Mouse (Mus musculus) embryonic facial prominence, embryonic 12.5 days (tissue): Measurements from ENCODE around the gene Taf1a. TPM values are rescaled to one million over a fixed set of nuclear protein-coding genes. Genes with fewer than 3 reads are reported as not detected.
"Not testable (repeated sequence)": the region's sequence is repeated elsewhere in the genome, so short reads cannot be mapped to it uniquely, and the experiment has no call there.

Experiments
- ATAC-seq: fragments of 200-750 bp; cut with Nextera tagmentation; 2 replicates; pipeline ENCODE4 v1.8.0; 2017; ENCODE audit not compliant: insufficient number of reproducible peaks, insufficient read depth, low FRiP score, low TSS enrichment
- H3K27ac ChIP-seq: fragments of 300-500 bp; sonication (generic); 2 replicates; pipeline ENCODE4 v1.5.1; 2016; ENCODE audit warnings: mild to moderate bottlenecking
- H3K27me3 ChIP-seq: fragments of 300-500 bp; sonication (generic); 2 replicates; pipeline ENCODE4 v1.6.1; 2016; ENCODE audit warnings: mild to moderate bottlenecking, moderate library complexity
- H3K36me3 ChIP-seq: fragments of 300-500 bp; sonication (generic); 2 replicates; pipeline ENCODE4 v1.6.1; 2016; ENCODE audit warnings: mild to moderate bottlenecking
- H3K4me1 ChIP-seq: fragments of 300-500 bp; sonication (generic); 2 replicates; pipeline ENCODE4 v1.6.1; 2016
- H3K4me2 ChIP-seq: fragments of 300-500 bp; sonication (generic); replicated peaks from 2 replicates; pipeline ENCODE4 v1.6.1; 2016; ENCODE audit warnings: mild to moderate bottlenecking, moderate library complexity
- H3K4me3 ChIP-seq: fragments of 300-500 bp; sonication (generic); 2 replicates; pipeline ENCODE4 v1.5.1; 2016; ENCODE audit warnings: mild to moderate bottlenecking
- H3K9ac ChIP-seq: fragments of 300-500 bp; sonication (generic); 2 replicates; pipeline ENCODE4 v1.6.1; 2016; ENCODE audit warnings: mild to moderate bottlenecking, moderate library complexity
- H3K9me3 ChIP-seq: fragments of 300-500 bp; sonication (generic); 2 replicates; pipeline ENCODE4 v1.6.1; 2016; ENCODE audit warnings: mild to moderate bottlenecking, moderate library complexity
- WGBS: fragments of 180-500 bp; shearing (Covaris S2); methylation state at CpG from one replicate; pipeline ENCODE4 v1.1.7; 2016; 5-methylcytosine and 5-hydroxymethylcytosine counted together
- polyA plus RNA-seq: library from polyadenylated mRNA; unstranded; fragments of >200 nt; fragmentation: Nextera tagmentation; extraction: Ambion mirVana; gene quantifications from 2 replicates; pipeline ENCODE4 v1.2.1, GENCODE M21; 2016

The Taf1a gene
- 24.6 and 25.1 TPM in 2 replicates for polyA plus RNA-seq

DNA sequence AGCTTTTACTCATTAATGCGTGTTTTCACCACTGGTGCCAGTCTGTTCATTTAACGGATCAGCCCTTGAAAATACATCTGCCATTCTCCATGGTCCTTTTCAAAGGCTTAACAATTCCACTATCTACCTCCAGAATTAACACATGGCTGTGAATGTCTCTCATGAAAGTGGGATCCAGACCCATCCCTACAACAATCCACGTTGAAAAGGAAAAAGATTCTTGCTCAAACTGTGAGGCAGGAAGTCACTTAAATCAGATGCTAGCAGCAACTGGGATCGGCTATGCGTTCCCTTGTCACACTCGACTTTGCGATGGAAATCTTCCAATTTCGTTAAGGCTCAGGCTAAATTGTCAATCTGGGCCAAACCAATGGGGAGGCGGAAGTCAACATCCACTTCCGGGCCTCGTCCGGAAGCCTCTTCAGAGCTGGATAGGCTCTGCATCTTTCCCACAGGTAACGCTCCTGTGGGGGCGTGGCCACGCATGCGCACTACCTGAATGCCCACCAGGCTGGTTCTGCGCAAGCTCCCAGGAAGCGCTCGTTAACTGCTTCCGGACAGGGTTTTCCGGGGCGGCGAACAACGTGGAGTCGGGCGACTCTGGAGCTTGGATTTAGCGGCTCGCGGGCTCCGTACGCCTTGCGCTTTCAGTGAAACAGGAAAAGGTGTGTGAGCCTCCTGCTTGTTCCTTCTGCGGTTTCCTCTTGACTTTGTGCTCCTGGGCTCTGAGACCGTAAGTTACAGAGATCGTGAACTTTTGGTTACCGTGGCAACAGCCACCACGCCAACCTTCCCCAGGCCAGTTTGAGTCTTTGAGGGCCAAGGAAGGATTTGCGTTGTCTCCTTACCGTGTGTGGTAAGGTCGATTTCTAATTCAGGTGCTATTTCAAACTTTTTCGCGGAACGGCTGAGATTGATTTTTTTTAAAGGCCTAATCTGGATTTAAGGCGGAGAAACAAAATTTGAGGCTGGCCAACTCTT, at the start of gene Taf1a:
Gene Taf1a, plus strand, starts transcription at position 556 of the 981 bp plus-strand sequence.
- peak within 1 kb of the TSS; percentile 73 for H3K4me3 ChIP-seq
- H3K9ac ChIP-seq = peak within 1 kb of the TSS; percentile 60
- WGBS = 6% methylated on average over 44 of the region's 44 CpGs
- 0 out of 2 replicates have a peak, but pooled peaks cover 11% of the 10 kb centered on the region for H3K36me3 ChIP-seq
- H3K27ac ChIP-seq = peak within 1 kb of the TSS; percentile 57; the same call in 1 of the 2 replicates
- no peaks in the 10 kb centered on the region for H3K9me3 ChIP-seq
- peak within 1 kb of the TSS; percentile 83 for H3K4me2 ChIP-seq
- peaks cover 8% of the 10 kb centered on the region for H3K4me1 ChIP-seq
- peak; percentile 96 for ATAC-seq
- peaks cover 7% of the 10 kb centered on the region; the same call in 1 of the 2 replicates for H3K27me3 ChIP-seq

- H3K4me3 ChIP-seq, ATAC-seq, H3K9ac ChIP-seq, H3K9me3 ChIP-seq, H3K4me2 ChIP-seq, H3K27ac ChIP-seq, H3K27me3 ChIP-seq: not testable (repeated sequence)
- Histone ChIP-seq H3K36me3 (peaks cover 27% of the 10 kb centered on the region), H3K4me1 (peaks cover 13% of the 10 kb centered on the region)
- WGBS = 100% methylated on average over 1 of the region's 1 CpGs
Measured at GRCm38 (mm10) chr1:183342902-183343301, 45.9 kb upstream of the Taf1a start.

DNA sequence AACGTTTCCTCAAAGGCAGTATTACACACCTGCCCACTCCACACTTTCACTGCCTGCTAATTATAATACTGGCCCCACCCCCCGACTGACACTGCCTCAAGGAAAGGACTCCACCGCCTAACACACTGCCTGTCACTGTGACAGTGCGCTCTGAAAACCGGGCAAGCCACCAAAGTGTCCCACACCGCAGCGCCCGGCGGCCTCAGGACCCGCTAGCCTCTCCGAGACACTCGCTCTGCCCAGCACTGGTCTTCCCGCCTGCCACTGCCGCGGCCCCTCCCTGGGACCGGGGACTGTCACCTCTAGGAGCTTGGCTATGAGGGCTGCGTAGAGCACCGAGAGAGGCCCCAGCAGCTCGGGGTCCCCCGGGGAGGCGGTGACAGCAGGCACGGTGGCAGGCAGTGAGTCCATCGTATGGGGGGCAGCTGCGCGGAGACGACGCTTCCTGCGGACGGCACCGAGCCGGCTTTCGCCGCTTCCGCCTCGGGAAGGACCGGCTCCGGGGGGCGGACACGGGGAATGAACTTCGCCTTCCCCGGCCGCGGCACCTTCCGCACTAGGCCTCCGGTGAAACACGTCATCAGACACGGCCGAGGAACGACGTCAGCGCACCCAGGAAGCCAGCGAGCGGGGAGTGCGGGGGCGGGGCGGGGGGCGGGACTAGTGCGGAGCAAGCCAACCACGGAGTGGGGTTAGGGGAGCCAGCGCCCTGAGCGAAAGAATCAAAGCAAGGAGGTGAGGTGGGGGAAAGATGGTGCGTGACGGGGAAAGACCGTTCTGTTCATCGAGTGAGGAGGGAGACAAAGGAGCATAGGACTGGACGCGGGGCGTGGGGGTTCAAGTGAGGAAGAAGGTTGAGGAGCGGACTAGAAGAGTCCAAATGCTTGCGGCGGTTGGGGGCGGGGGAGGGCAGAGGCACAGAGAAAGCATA, 43.6 kb upstream of the Taf1a start:
- Histone ChIP-seq H3K9ac (peak overlapping the region; percentile 86), H3K27ac (peak overlapping the region; percentile 70), H3K4me2 (peak overlapping the region; percentile 89), H3K4me3 (peak overlapping the region; percentile 93), H3K4me1 (peaks cover 13% of the 10 kb centered on the region), H3K36me3 (peaks cover 34% of the 10 kb centered on the region), H3K27me3 (no peaks in the 10 kb centered on the region), H3K9me3 (no peaks in the 10 kb centered on the region)
- under 1% methylated on average over 71 of the region's 72 CpGs for WGBS
- ATAC-seq = peak; percentile 91

GRCm38 (mm10) chr1:183345817-183346195, 43.0 kb upstream of the Taf1a start:
- H3K4me2 ChIP-seq = peak overlapping the region; percentile 89
- peaks cover 37% of the 10 kb centered on the region for H3K36me3 ChIP-seq
- peak; percentile 47 for ATAC-seq
- H3K4me1 ChIP-seq = peaks cover 13% of the 10 kb centered on the region
- no peaks in the 10 kb centered on the region for H3K9me3 ChIP-seq
- H3K27ac ChIP-seq = no peak overlapping the region
- peak overlapping the region; percentile 93 for H3K4me3 ChIP-seq
- 7% methylated on average over 10 of the region's 10 CpGs for WGBS
- H3K27me3 ChIP-seq = no peaks in the 10 kb centered on the region
- peak overlapping the region; percentile 86 for H3K9ac ChIP-seq

DNA sequence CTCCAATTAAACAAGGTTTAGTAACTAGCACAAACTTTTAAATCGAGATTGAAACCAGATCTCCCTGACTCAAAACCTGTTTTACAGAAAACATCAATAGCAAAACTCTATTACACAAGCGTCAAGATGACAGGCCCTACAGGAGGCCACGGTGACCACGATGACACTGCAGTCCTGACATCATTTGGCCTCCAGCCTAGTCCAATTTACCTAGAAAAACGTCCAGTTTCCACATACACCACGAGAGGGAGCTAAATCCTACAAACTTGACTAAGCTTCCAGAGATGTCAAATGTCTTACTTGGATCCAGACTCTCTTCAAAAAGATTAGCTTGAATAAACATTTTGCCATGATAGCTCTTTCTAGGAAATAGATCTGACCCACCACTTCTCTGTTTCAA, 38.9 kb upstream of the Taf1a start:
- Histone ChIP-seq H3K36me3 (peaks cover 59% of the 10 kb centered on the region), H3K27ac (no peak overlapping the region), H3K4me1 (peaks cover 11% of the 10 kb centered on the region), H3K27me3 (no peaks in the 10 kb centered on the region), H3K9me3 (no peaks in the 10 kb centered on the region), H3K9ac (no peak overlapping the region), H3K4me2 (no peak overlapping the region), H3K4me3 (no peak overlapping the region)
- 28% methylated on average over 6 of the region's 6 CpGs for WGBS
- ATAC-seq = no peak

- no peak overlapping the region for H3K4me3 ChIP-seq
- no peaks in the 10 kb centered on the region for H3K4me1 ChIP-seq
- H3K36me3 ChIP-seq = peaks cover 70% of the 10 kb centered on the region
- no peak for ATAC-seq
- no peaks in the 10 kb centered on the region for H3K9me3 ChIP-seq
- no peak overlapping the region for H3K27ac ChIP-seq
- 91% methylated on average over 3 of the region's 3 CpGs for WGBS
- no peak overlapping the region for H3K9ac ChIP-seq
- no peak overlapping the region for H3K4me2 ChIP-seq
- H3K27me3 ChIP-seq = no peaks in the 10 kb centered on the region
Measured at GRCm38 (mm10) chr1:183358901-183359300, 29.9 kb upstream of the Taf1a start.

DNA sequence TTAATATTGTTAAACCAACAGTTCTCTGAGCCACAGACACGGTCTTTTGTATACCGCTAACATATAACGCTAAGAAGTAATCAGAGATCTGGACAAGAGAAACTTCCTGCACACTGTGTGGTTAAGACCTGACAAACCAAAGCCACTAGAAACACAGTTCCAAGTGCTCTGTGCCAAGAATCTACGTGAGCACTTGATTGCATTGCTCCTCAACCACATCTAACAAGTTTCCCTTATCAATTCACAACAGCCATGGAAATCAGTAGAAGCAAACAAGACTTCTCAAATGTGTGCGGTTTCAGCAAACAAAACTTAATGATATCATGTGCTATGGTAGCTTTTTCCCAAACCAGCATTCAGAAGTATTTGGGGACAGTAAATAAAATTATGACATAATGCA, 26.5 kb upstream of the Taf1a start:
- H3K9ac ChIP-seq = no peak overlapping the region
- no peak overlapping the region for H3K4me2 ChIP-seq
- H3K27me3 ChIP-seq = no peaks in the 10 kb centered on the region
- no peak for ATAC-seq
- peaks cover 60% of the 10 kb centered on the region for H3K36me3 ChIP-seq
- no peak overlapping the region for H3K4me3 ChIP-seq
- H3K27ac ChIP-seq = no peak overlapping the region
- H3K4me1 ChIP-seq = no peaks in the 10 kb centered on the region
- no peaks in the 10 kb centered on the region for H3K9me3 ChIP-seq
- 96% methylated on average over 5 of the region's 5 CpGs for WGBS

GRCm38 (mm10) chr1:183362729-183363576, 25.8 kb upstream of the Taf1a start:
- Histone ChIP-seq H3K4me3 (no peak overlapping the region), H3K27ac (no peak overlapping the region), H3K36me3 (peaks cover 54% of the 10 kb centered on the region), H3K9ac (no peak overlapping the region), H3K27me3 (no peaks in the 10 kb centered on the region), H3K4me1 (peaks cover 3% of the 10 kb centered on the region), H3K9me3 (no peaks in the 10 kb centered on the region), H3K4me2 (no peak overlapping the region)
- WGBS = 89% methylated on average over 14 of the region's 14 CpGs
- no peak for ATAC-seq

- no peaks in the 10 kb centered on the region for H3K9me3 ChIP-seq
- peaks cover 9% of the 10 kb centered on the region for H3K4me1 ChIP-seq
- WGBS = 94% methylated on average over 5 of the region's 5 CpGs
- H3K4me2 ChIP-seq = no peak overlapping the region
- H3K4me3 ChIP-seq = no peak overlapping the region
- H3K27me3 ChIP-seq = no peaks in the 10 kb centered on the region
- H3K27ac ChIP-seq = no peak overlapping the region
- H3K9ac ChIP-seq = no peak overlapping the region
- ATAC-seq = no peak
- peaks cover 49% of the 10 kb centered on the region for H3K36me3 ChIP-seq
Measured at GRCm38 (mm10) chr1:183363577-183363867, 25.3 kb upstream of the Taf1a start.

GRCm38 (mm10) chr1:183366361-183366760, 22.4 kb upstream of the Taf1a start:
- 80% methylated on average over 5 of the region's 5 CpGs for WGBS
- H3K4me1 ChIP-seq = peaks cover 17% of the 10 kb centered on the region
- H3K36me3 ChIP-seq = peaks cover 26% of the 10 kb centered on the region
- ATAC-seq = no peak
- H3K27me3 ChIP-seq = no peaks in the 10 kb centered on the region
- H3K4me3 ChIP-seq = no peak overlapping the region
- no peak overlapping the region for H3K9ac ChIP-seq
- no peak overlapping the region for H3K4me2 ChIP-seq
- H3K27ac ChIP-seq = no peak overlapping the region
- H3K9me3 ChIP-seq = no peaks in the 10 kb centered on the region
